Mouse (Mus musculus) liver, embryonic 14.5 days (tissue): ENCODE results near the gene Timm10. TPM values are rescaled to one million over a fixed set of nuclear protein-coding genes. Genes with fewer than 3 reads are reported as not detected.

ENCODE experiments used
- ATAC-seq: fragments of 200-750 bp; cut with Nextera tagmentation; 2 replicates; pipeline ENCODE4 v1.8.0; 2017; ENCODE audit warnings: moderate number of reproducible peaks, mild to moderate bottlenecking, moderate library complexity; ENCODE audit not compliant: insufficient read depth
- DNase-seq, 3 experiments: peaks; one replicate each; pipeline ENCODE4 v3.0.0-alpha.2; 2012 to 2013; ENCODE audit warnings: low read depth in 3 of 3, low spot score in 3 of 3
- H3K27ac ChIP-seq: fragments of 300-500 bp; sonication (generic); 2 replicates; pipeline ENCODE4 v1.5.1; 2014; ENCODE audit warnings: moderate library complexity, mild to moderate bottlenecking, control low read depth, inconsistent platforms
- H3K27me3 ChIP-seq: fragments of 300-500 bp; sonication (generic); 2 replicates; pipeline ENCODE4 v1.6.1; 2014; ENCODE audit warnings: mild to moderate bottlenecking, low read length, moderate library complexity; ENCODE audit not compliant: control insufficient read depth, insufficient read depth
- H3K36me3 ChIP-seq: fragments of 300-500 bp; sonication (generic); replicated peaks from 2 replicates; pipeline ENCODE4 v1.6.1; 2014; ENCODE audit warnings: low read depth; ENCODE audit not compliant: control insufficient read depth, insufficient read depth
- H3K4me1 ChIP-seq, 2 experiments: fragments of 200-500 bp in 1 of 2; fragments of 300-500 bp in 1 of 2; sonication (generic) in 1 of 2; replicated peaks; 2 replicates each; pipeline ENCODE4 v1.6.1; 2012 to 2014; ENCODE audit warnings: antibody characterized with exemption in 1 of 2, inconsistent platforms in 1 of 2, low read length in 1 of 2; ENCODE audit not compliant: control insufficient read depth in 2 of 2, insufficient read depth in 2 of 2
- H3K4me2 ChIP-seq: fragments of 300-500 bp; sonication (generic); 2 replicates; pipeline ENCODE4 v1.6.1; 2014; ENCODE audit warnings: low read depth, mild to moderate bottlenecking, control low read depth, moderate library complexity
- H3K4me3 ChIP-seq, 2 experiments: fragments of 200-500 bp in 1 of 2; fragments of 300-500 bp in 1 of 2; sonication (generic) in 1 of 2; 2 replicates each; pipeline ENCODE4 v1.5.1; 2012 to 2014; ENCODE audit warnings: low read depth in 2 of 2, low read length in 2 of 2, mild to moderate bottlenecking in 2 of 2, control low read depth in 1 of 2, inconsistent platforms in 1 of 2, moderate library complexity in 1 of 2; ENCODE audit not compliant: insufficient read depth in 1 of 2
- H3K9ac ChIP-seq: fragments of 300-500 bp; sonication (generic); replicated peaks from 2 replicates; pipeline ENCODE4 v1.6.1; 2014; ENCODE audit warnings: mild to moderate bottlenecking, control low read depth, moderate library complexity
- H3K9me3 ChIP-seq: fragments of 300-500 bp; sonication (generic); 2 replicates; pipeline ENCODE4 v1.6.1; 2016; ENCODE audit warnings: low read length, mixed read lengths; ENCODE audit not compliant: control insufficient read depth
- CTCF ChIP-seq: IDR thresholded peaks from 2 replicates; pipeline ENCODE4 v1.5.1; 2016; ENCODE audit warnings: antibody characterized with exemption, low read depth, control low read depth
- EP300 ChIP-seq: IDR thresholded peaks from 2 replicates; pipeline ENCODE4 v1.6.1; 2016; ENCODE audit warnings: antibody characterized with exemption, low read depth
- WGBS: fragments of 180-500 bp; shearing (Covaris S2); extraction: QIAGEN DNeasy Blood & Tissue Kit; methylation state at CpG from one replicate; pipeline ENCODE4 v1.1.7; 2014; ENCODE audit not compliant: insufficient replicate concordance; 5-methylcytosine and 5-hydroxymethylcytosine counted together
- polyA plus RNA-seq, 2 experiments: library from polyadenylated mRNA; depleted of rRNA in 1 of 2; stranded (reverse) in 1 of 2; unstranded in 1 of 2; fragments of >200 nt; fragmentation: Nextera tagmentation in 1 of 2; extraction: Ambion mirVana in 1 of 2; gene quantifications; 2 replicates each; pipeline versions ENCODE4 v1.2.1 to v1.2.3; 2012 to 2014

Gene Timm10
- polyA plus RNA-seq, 2 experiments: 41.5 to 46.6 TPM

- TF ChIP-seq EP300 (no peak), CTCF (no peak; the same call in 1 of the 2 replicates)
- under 1% methylated on average over 47 of the region's 47 CpGs for WGBS
- H3K9ac ChIP-seq: peak overlapping the region; percentile 86
- DNase-seq (peak; percentile 68 to 71 (median 70)), ATAC-seq (peak; percentile 51)
- H3K4me3 ChIP-seq: peak overlapping the region; percentile 88 to 97
- H3K36me3 ChIP-seq: peaks cover 35% of the 10 kb centered on the region
- H3K9me3 ChIP-seq: no peaks in the 10 kb centered on the region
- H3K4me1 ChIP-seq: peaks cover 32 to 34% of the 10 kb centered on the region in 2 experiments
- H3K4me2 ChIP-seq: peak overlapping the region; percentile 99
- H3K27me3 ChIP-seq: no peaks in the 10 kb centered on the region
- peak overlapping the region; percentile 98 for H3K27ac ChIP-seq
Observed at GRCm38 (mm10) chr2:84838993-84839980, 12.5 kb downstream of the Timm10 start.

- WGBS: under 1% methylated on average over 54 of the region's 54 CpGs
- H3K4me1 ChIP-seq: peaks cover 40 to 41% of the 10 kb centered on the region in 2 experiments
Observed at GRCm38 (mm10) chr2:84840016-84840747, 13.4 kb downstream of the Timm10 start.

GRCm38 (mm10) chr2:84840748-84841563 is 14.2 kb downstream of the Timm10 start:
- 2% methylated on average over 17 of the region's 17 CpGs for WGBS
- peak overlapping the region; percentile 86 for H3K9ac ChIP-seq
- ATAC-seq (peak; percentile 7; the same call in 1 of the 2 replicates), DNase-seq (no peak)
- H3K9me3 ChIP-seq: no peaks in the 10 kb centered on the region
- peak overlapping the region; percentile 88 to 97 for H3K4me3 ChIP-seq
- TF ChIP-seq EP300: no peak
- TF ChIP-seq CTCF: no peak
- H3K4me1 ChIP-seq: peaks cover 41 to 46% of the 10 kb centered on the region in 2 experiments
- H3K27me3 ChIP-seq: no peaks in the 10 kb centered on the region
- peaks cover 52% of the 10 kb centered on the region for H3K36me3 ChIP-seq
- H3K27ac ChIP-seq: peak overlapping the region; percentile 98
- H3K4me2 ChIP-seq: peak overlapping the region; percentile 99

More at GRCm38 (mm10) chr2:84840016-84840747, 13.4 kb downstream of the Timm10 start:
- peak overlapping the region; percentile 88 to 97 for H3K4me3 ChIP-seq
- H3K9me3 ChIP-seq: no peaks in the 10 kb centered on the region
- peak overlapping the region; percentile 86 for H3K9ac ChIP-seq
- no peaks in the 10 kb centered on the region for H3K27me3 ChIP-seq
- H3K36me3 ChIP-seq: peaks cover 44% of the 10 kb centered on the region
- TF ChIP-seq CTCF (0 out of 2 replicates have a peak, but pooled peaks have one; percentile 2), EP300 (no peak)
- ATAC-seq: peak; percentile 51
- H3K4me2 ChIP-seq: peak overlapping the region; percentile 99
- DNase-seq: peak in 1 of 3 experiments; percentile 53
- H3K27ac ChIP-seq: peak overlapping the region; percentile 98

GRCm38 (mm10) chr2:84841905-84842304 is 15.1 kb downstream of the Timm10 start:
- Histone ChIP-seq H3K4me1 (peaks cover 41 to 45% of the 10 kb centered on the region in 2 experiments), H3K9me3 (no peaks in the 10 kb centered on the region), H3K9ac (peak overlapping the region; percentile 86), H3K27ac (peak overlapping the region; percentile 98), H3K27me3 (no peaks in the 10 kb centered on the region), H3K36me3 (peaks cover 61% of the 10 kb centered on the region), H3K4me2 (peak overlapping the region; percentile 99), H3K4me3 (peak overlapping the region; percentile 88 to 97)
- DNase-seq (peak; percentile 86 to 90 (median 90)), ATAC-seq (peak; percentile 91)
- TF ChIP-seq EP300 (peak; percentile 87), CTCF (no peak)
